Mouse (Mus musculus): ENCODE data around the gene Gm2888. TPM values are rescaled to one million over a fixed set of nuclear protein-coding genes. Genes with fewer than 3 reads are reported as not detected.
"Not testable (repeated sequence)": the region's sequence is repeated elsewhere in the genome, so short reads cannot be mapped to it uniquely, and the experiment has no call there.

Gene Gm2888
- total RNA-seq (2021), result not detected

- DNase-seq, result not testable (repeated sequence)
Observed at GRCm38 (mm10) chr14:3029702-3030101, at the start of gene Gm2888. Gm2888 (plus strand) TSS chr14:3030002.

GRCm38 (mm10) chr14:3048727-3049512 lies 19.1 kb downstream of the Gm2888 start, which contains the start of gene Gm2897:
Gm2897 (plus strand) TSS chr14:3049285.
- not testable (repeated sequence) for DNase-seq

- DNase-seq, result peak; percentile 7
Observed at GRCm38 (mm10) chr14:3049513-3049800, 19.7 kb downstream of the Gm2888 start.

GRCm38 (mm10) chr14:3050087-3050486 lies 20.3 kb downstream of the Gm2888 start:
- peak; percentile 14 for DNase-seq

Other genes starting within 250 kb of the Gm2888 start
- gene Gm2897, start 19.3 kb downstream of the Gm2888 start, total RNA-seq (2021), result under 1 TPM; 0.71 to 0.79 TPM
- not detected for gene Gm10340, start 104.0 kb downstream of the Gm2888 start, total RNA-seq (2021)
- gene Gm5795, start 158.3 kb downstream of the Gm2888 start, total RNA-seq (2021), result not detected
- 1 to 10 TPM; 1.6 to 3.8 TPM for gene D830030K20Rik, start 178.5 kb downstream of the Gm2888 start, total RNA-seq (2021)

Measured in heart, postnatal 4 days (tissue).